Mouse (Mus musculus) hindbrain, postnatal 0 days (tissue): ENCODE results near the gene D930048N14Rik. TPM values are rescaled to one million over a fixed set of nuclear protein-coding genes. Genes with fewer than 3 reads are reported as not detected.

Source experiments
- ATAC-seq: fragments of 200-750 bp; cut with Nextera tagmentation; 2 replicates; pipeline ENCODE4 v1.8.0; 2017; ENCODE audit warnings: mild to moderate bottlenecking, moderate TSS enrichment, moderate library complexity
- DNase-seq: peaks from one replicate; pipeline ENCODE4 v3.0.0-alpha.2; 2015; ENCODE audit warnings: low spot score
- H3K27ac ChIP-seq: fragments of 300-500 bp; sonication (generic); 2 replicates; pipeline ENCODE4 v1.5.1; 2014; ENCODE audit warnings: mild to moderate bottlenecking
- H3K27me3 ChIP-seq: fragments of 300-500 bp; sonication (generic); 2 replicates; pipeline ENCODE4 v1.6.1; 2014; ENCODE audit warnings: low read length, mixed read lengths; ENCODE audit not compliant: insufficient read depth
- H3K36me3 ChIP-seq: fragments of 300-500 bp; sonication (generic); 2 replicates; pipeline ENCODE4 v1.6.1; 2014; ENCODE audit warnings: low read length, mixed read lengths; ENCODE audit not compliant: insufficient read depth
- H3K4me1 ChIP-seq: fragments of 300-500 bp; sonication (generic); 2 replicates; pipeline ENCODE4 v1.6.1; 2014; ENCODE audit warnings: antibody characterized with exemption, low read length, mixed read lengths; ENCODE audit not compliant: insufficient read depth
- H3K4me2 ChIP-seq: fragments of 300-500 bp; sonication (generic); 2 replicates; pipeline ENCODE4 v1.6.1; 2014; ENCODE audit warnings: low read depth, mild to moderate bottlenecking, low read length, moderate library complexity, mixed read lengths
- H3K4me3 ChIP-seq: fragments of 300-500 bp; sonication (generic); 2 replicates; pipeline ENCODE4 v1.5.1; 2014; ENCODE audit warnings: low read length
- H3K9ac ChIP-seq: fragments of 300-500 bp; sonication (generic); replicated peaks from 2 replicates; pipeline ENCODE4 v1.6.1; 2014; ENCODE audit warnings: mild to moderate bottlenecking, low read length, moderate library complexity, mixed read lengths
- H3K9me3 ChIP-seq: fragments of 300-500 bp; sonication (generic); 2 replicates; pipeline ENCODE4 v1.6.1; 2016; ENCODE audit warnings: low read length, mixed read lengths
- CTCF ChIP-seq: IDR thresholded peaks from 2 replicates; pipeline ENCODE4 v1.5.1; 2016; ENCODE audit warnings: antibody characterized with exemption, control low read depth, low read depth
- WGBS: fragments of 180-500 bp; shearing (Covaris S2); extraction: QIAGEN DNeasy Blood & Tissue Kit; methylation state at CpG from one replicate; pipeline ENCODE4 v1.1.7; 2014; 5-methylcytosine and 5-hydroxymethylcytosine counted together
- polyA plus RNA-seq: library from polyadenylated mRNA; unstranded; fragments of >200 nt; fragmentation: Nextera tagmentation; extraction: Ambion mirVana; gene quantifications from 2 replicates; pipeline ENCODE4 v1.2.1, GENCODE M21; 2015
- total RNA-seq: library from RNA; depleted of rRNA; stranded (reverse); fragments of >200 nt; gene quantifications from 2 replicates; pipeline ENCODE4 v1.2.3, GENCODE M21; 2014

Gene D930048N14Rik
- total and polyA plus RNA-seq, 2 experiments from 2014 or later = 1.1 to 2.3 TPM

GRCm38 (mm10) chr11:51671376-51671775 is 20.6 kb downstream of the D930048N14Rik start:
- H3K36me3 ChIP-seq = no peaks in the 10 kb centered on the region
- 71% methylated on average over 2 of the region's 2 CpGs for WGBS
- no peak overlapping the region for H3K27ac ChIP-seq
- no peaks in the 10 kb centered on the region for H3K9me3 ChIP-seq
- no peak overlapping the region for H3K4me3 ChIP-seq
- H3K27me3 ChIP-seq = no peaks in the 10 kb centered on the region
- TF ChIP-seq CTCF = no peak
- ATAC-seq (no peak), DNase-seq (no peak)
- H3K9ac ChIP-seq = no peak overlapping the region
- no peaks in the 10 kb centered on the region for H3K4me1 ChIP-seq
- H3K4me2 ChIP-seq = no peak overlapping the region

DNA sequence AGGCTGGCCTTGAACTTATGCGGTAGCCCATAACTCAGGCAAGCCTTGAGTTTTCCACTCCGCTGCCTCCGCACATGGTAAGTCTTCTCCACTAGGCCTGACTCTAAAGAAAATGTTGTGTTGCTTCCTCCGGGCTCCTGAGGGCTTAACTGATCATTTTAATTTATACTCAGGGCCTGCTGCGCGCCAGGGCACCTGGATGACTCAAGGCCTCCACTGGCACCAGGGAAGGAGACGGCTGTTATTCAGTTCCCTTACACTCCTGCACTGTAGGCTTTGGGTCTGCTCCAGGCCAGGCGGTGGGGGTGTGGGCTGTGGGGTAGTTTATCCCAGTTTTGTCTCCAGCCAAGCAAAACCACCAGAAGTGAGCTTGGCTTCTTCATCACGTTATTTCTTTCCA is 22.5 kb downstream of the D930048N14Rik start:
- Histone ChIP-seq H3K9me3 (no peaks in the 10 kb centered on the region), H3K4me3 (no peak overlapping the region), H3K27me3 (no peaks in the 10 kb centered on the region), H3K27ac (no peak overlapping the region), H3K36me3 (no peaks in the 10 kb centered on the region), H3K9ac (no peak overlapping the region), H3K4me1 (no peaks in the 10 kb centered on the region), H3K4me2 (no peak overlapping the region)
- no peak for TF ChIP-seq CTCF
- no peak for DNase-seq
- 75% methylated on average over 9 of the region's 9 CpGs for WGBS
- ATAC-seq = no peak

DNA sequence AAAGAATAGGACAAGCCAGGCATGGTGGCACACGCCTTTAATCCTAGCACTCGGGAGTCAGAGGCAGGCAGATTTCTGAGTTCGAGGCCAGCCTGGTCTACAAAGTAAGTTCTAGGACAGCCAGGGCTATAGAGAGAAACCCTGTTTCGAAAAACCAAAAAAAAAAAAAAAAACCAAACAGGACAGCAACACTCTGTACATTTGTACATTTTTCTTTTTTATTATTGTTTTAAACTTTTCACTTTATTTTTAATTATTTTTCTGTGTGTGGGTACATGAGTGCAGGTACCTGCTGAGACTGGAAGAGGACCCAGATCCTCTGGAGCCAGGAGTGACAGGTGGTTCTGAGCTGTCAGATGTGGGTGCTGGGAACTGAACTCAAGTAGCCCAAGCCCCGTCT is 24.6 kb downstream of the D930048N14Rik start:
- Histone ChIP-seq H3K9me3 (no peaks in the 10 kb centered on the region), H3K36me3 (no peaks in the 10 kb centered on the region), H3K9ac (no peak overlapping the region), H3K4me2 (no peak overlapping the region), H3K4me1 (no peaks in the 10 kb centered on the region), H3K27ac (no peak overlapping the region), H3K4me3 (no peak overlapping the region), H3K27me3 (no peaks in the 10 kb centered on the region)
- ATAC-seq (no peak), DNase-seq (no peak)
- WGBS = 84% methylated on average over 5 of the region's 5 CpGs
- no peak for TF ChIP-seq CTCF

- Histone ChIP-seq H3K36me3 (no peaks in the 10 kb centered on the region), H3K27ac (no peak overlapping the region), H3K4me1 (no peaks in the 10 kb centered on the region), H3K4me2 (no peak overlapping the region), H3K27me3 (no peaks in the 10 kb centered on the region), H3K4me3 (no peak overlapping the region), H3K9me3 (no peaks in the 10 kb centered on the region), H3K9ac (no peak overlapping the region)
- WGBS = 78% methylated on average over 6 of the region's 6 CpGs
- no peak for DNase-seq
- TF ChIP-seq CTCF = no peak
- ATAC-seq = no peak
Measured at GRCm38 (mm10) chr11:51677737-51678418, 27.1 kb downstream of the D930048N14Rik start.

GRCm38 (mm10) chr11:51679466-51679865 is 28.7 kb downstream of the D930048N14Rik start:
- no peak for ATAC-seq
- H3K36me3 ChIP-seq = no peaks in the 10 kb centered on the region
- WGBS = 71% methylated on average over 3 of the region's 3 CpGs
- no peaks in the 10 kb centered on the region for H3K9me3 ChIP-seq
- H3K9ac ChIP-seq = no peak overlapping the region
- DNase-seq = no peak
- no peaks in the 10 kb centered on the region for H3K27me3 ChIP-seq
- TF ChIP-seq CTCF = no peak
- no peaks in the 10 kb centered on the region for H3K4me1 ChIP-seq
- H3K4me2 ChIP-seq = no peak overlapping the region
- H3K4me3 ChIP-seq = no peak overlapping the region
- no peak overlapping the region for H3K27ac ChIP-seq

- Histone ChIP-seq H3K27me3 (no peaks in the 10 kb centered on the region), H3K4me1 (no peaks in the 10 kb centered on the region), H3K4me3 (no peak overlapping the region; the same call in 1 of the 2 replicates), H3K27ac (no peak overlapping the region), H3K9me3 (no peaks in the 10 kb centered on the region), H3K9ac (no peak overlapping the region), H3K36me3 (no peaks in the 10 kb centered on the region), H3K4me2 (0 out of 2 replicates have a peak overlapping the region, but pooled peaks have one; percentile 10)
- ATAC-seq (peak; percentile 32; the same call in 1 of the 2 replicates), DNase-seq (peak; percentile 93)
- 29% methylated on average over 13 of the region's 13 CpGs for WGBS
- TF ChIP-seq CTCF = peak; percentile 94
Measured at GRCm38 (mm10) chr11:51681324-51681975, 30.7 kb downstream of the D930048N14Rik start.

DNA sequence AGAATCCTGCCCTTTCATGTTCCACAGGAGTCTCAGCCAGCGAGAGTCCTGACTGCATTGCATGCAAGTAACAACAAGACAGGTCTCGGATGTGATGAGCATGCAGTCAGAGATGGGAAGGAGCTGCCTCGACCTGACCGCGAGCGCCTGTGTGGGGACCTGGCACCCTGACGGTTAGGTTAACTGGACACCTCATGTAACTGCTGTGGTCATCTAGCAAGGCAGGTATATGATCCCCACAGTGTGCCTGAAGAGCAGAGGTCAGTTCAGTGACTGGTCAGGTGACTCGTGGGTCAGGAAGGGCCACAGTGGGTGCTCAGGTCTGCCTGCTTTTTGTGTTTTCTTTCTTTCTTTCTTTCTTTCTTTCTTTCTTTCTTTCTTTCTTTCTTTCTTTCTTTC is 31.2 kb downstream of the D930048N14Rik start:
- DNase-seq (no peak), ATAC-seq (no peak)
- no peak overlapping the region for H3K4me2 ChIP-seq
- no peak overlapping the region for H3K4me3 ChIP-seq
- TF ChIP-seq CTCF = no peak
- no peaks in the 10 kb centered on the region for H3K27me3 ChIP-seq
- H3K36me3 ChIP-seq = no peaks in the 10 kb centered on the region
- H3K9me3 ChIP-seq = no peaks in the 10 kb centered on the region
- 39% methylated on average over 8 of the region's 8 CpGs for WGBS
- H3K4me1 ChIP-seq = no peaks in the 10 kb centered on the region
- H3K27ac ChIP-seq = no peak overlapping the region
- no peak overlapping the region for H3K9ac ChIP-seq
